ENCODE assay signal across 9 mouse cellular contexts in the genomic region with DNA sequence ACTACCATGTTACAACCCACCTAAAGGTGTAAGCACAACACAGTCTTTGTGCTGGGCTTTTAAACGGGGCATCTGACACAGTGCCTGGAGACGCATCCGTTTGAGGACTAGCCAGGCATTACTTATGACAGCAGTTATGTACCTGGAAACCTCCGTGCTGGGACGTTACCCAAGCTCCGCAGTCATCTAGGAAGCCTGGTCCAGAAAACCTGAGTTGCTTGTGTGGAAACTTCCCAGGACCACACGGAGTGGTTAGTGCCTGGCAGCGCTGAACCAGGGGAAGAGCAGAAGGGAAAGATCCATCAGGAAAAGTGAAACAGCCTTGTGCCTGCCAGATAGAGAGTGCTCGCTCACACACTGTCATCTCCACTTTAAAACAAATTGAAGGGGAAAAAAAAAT. TPM values are rescaled to one million over a fixed set of nuclear protein-coding genes. Genes with fewer than 3 reads are reported as not detected.
DNase-seq lines count a peak whose midpoint lies in the region; ATAC-seq and TF ChIP-seq lines count a peak whose summit lies in the region.
"Had no signal": no experiment of that assay in that cellular context is flagged by ENCODE, and none has a peak within 500 bp of the region (broad histone marks: within the 10 kb centered on the region; RNA-seq: fewer than 3 reads in every experiment).

No protein-coding gene starts in this region.

- H3K27me3 ChIP-seq in heart, embryonic 13.5 days (replicated peaks), result no peaks in the 10 kb centered on the region
- no peaks in the 10 kb centered on the region for H3K27me3 ChIP-seq in forebrain, embryonic 14.5 days (replicated peaks; ENCODE audit: control insufficient read depth, insufficient read depth, low read length)
- no peaks in the 10 kb centered on the region for H3K27me3 ChIP-seq in limb, embryonic 14.5 days (ENCODE audit: control insufficient read depth, insufficient read depth, low read length)

- no peaks in the 10 kb centered on the region for H3K36me3 ChIP-seq in heart, embryonic 13.5 days
- H3K36me3 ChIP-seq in forebrain, embryonic 14.5 days (ENCODE audit: control insufficient read depth, insufficient read depth, low read length), result no peaks in the 10 kb centered on the region
- H3K36me3 ChIP-seq in limb, embryonic 14.5 days (ENCODE audit: control insufficient read depth, insufficient read depth, low read length), result no peaks in the 10 kb centered on the region

- H3K4me3 ChIP-seq in heart, embryonic 13.5 days, result peak overlapping the region; percentile 43
- H3K4me3 ChIP-seq in forebrain, embryonic 14.5 days (ENCODE audit: low read depth, low read length), result no peak overlapping the region
- H3K4me3 ChIP-seq in limb, embryonic 14.5 days (replicated peaks; ENCODE audit: low read length), result peak overlapping the region; percentile 19

- TF ChIP-seq POLR2A in limb, embryonic 14.5 days (IDR thresholded peaks at IDR 0.05; ENCODE audit: borderline replicate concordance, extremely low read depth, insufficient read depth, insufficient read length), result no peak

- no peaks in the 10 kb centered on the region for H3K9me3 ChIP-seq in heart, embryonic 13.5 days
- H3K9me3 ChIP-seq in forebrain, embryonic 14.5 days (replicated peaks; ENCODE audit: control insufficient read depth, low read length), result no peaks in the 10 kb centered on the region
- H3K9me3 ChIP-seq in limb, embryonic 14.5 days (ENCODE audit: control insufficient read depth, low read length), result no peaks in the 10 kb centered on the region

- intact Hi-C loops in heart, postnatal 14 days (cut with DNase I), result no loop called here

- peak overlapping the region; percentile 66 for H3K9ac ChIP-seq in heart, embryonic 13.5 days
- H3K9ac ChIP-seq in forebrain, embryonic 14.5 days (ENCODE audit: low read length), result no peak overlapping the region
- peak overlapping the region; percentile 28 for H3K9ac ChIP-seq in limb, embryonic 14.5 days (ENCODE audit: low read depth, low read length, severe bottlenecking)

- WGBS in heart, embryonic 13.5 days, result 47% methylated on average over 9 of the region's 9 CpGs
- 51% methylated on average over 9 of the region's 9 CpGs for WGBS in forebrain, embryonic 14.5 days
- 5% methylated on average over 9 of the region's 9 CpGs for WGBS in limb, embryonic 14.5 days

- H3K4me1 ChIP-seq in heart, embryonic 13.5 days, result peaks cover 15% of the 10 kb centered on the region
- H3K4me1 ChIP-seq in forebrain, embryonic 14.5 days (ENCODE audit: control insufficient read depth, insufficient read depth, low read length), result peaks cover 14% of the 10 kb centered on the region
- peaks cover 21% of the 10 kb centered on the region for H3K4me1 ChIP-seq in limb, embryonic 14.5 days (ENCODE audit: control insufficient read depth, insufficient read depth, low read length)

- peak overlapping the region; percentile 45 for H3K27ac ChIP-seq in heart, embryonic 13.5 days (replicated peaks)
- H3K27ac ChIP-seq in forebrain, embryonic 14.5 days (ENCODE audit: low read depth, low read length), result no peak overlapping the region
- H3K27ac ChIP-seq in limb, embryonic 14.5 days (replicated peaks; ENCODE audit: low read depth, low read length), result peak overlapping the region; percentile 85

- peak overlapping the region; percentile 71 for H3K4me2 ChIP-seq in heart, embryonic 13.5 days
- H3K4me2 ChIP-seq in forebrain, embryonic 14.5 days (ENCODE audit: low read length), result no peak overlapping the region; the same call in 1 of the 2 replicates
- peak overlapping the region; percentile 42 for H3K4me2 ChIP-seq in limb, embryonic 14.5 days (replicated peaks; ENCODE audit: low read depth, low read length, severe bottlenecking)

- no peak for ATAC-seq in heart, embryonic 13.5 days (ENCODE audit: extremely low read depth, insufficient number of reproducible peaks, low FRiP score, low TSS enrichment)
- peak; percentile 54; the same call in 1 of the 2 replicates for ATAC-seq in forebrain, embryonic 14.5 days
- ATAC-seq in limb, embryonic 14.5 days (ENCODE audit: low FRiP score, low read depth), result peak; percentile 60

- no peak for DNase-seq in heart, postnatal 14 days
- peak; percentile 57 for DNase-seq in embryo, embryonic 11 days
- peak; percentile 32 for DNase-seq in forebrain, embryonic 14.5 days (ENCODE audit: low spot score)
- DNase-seq in limb, embryonic 14.5 days (ENCODE audit: low spot score), result no peak
- DNase-seq in MN1 (ENCODE audit: low spot score) (no peak), adipocyte (ENCODE audit: low spot score) (no peak)
- DNase-seq in layer of hippocampus, postnatal 25 days (ENCODE audit: extremely low spot score in 1 of 2, low spot score in 1 of 2), result no peak

RNA-seq across cellular contexts. Expression of a gene that starts 23.2 kb away (rescaled TPM):
- polyA plus RNA-seq in heart, embryonic 13.5 days (2015; fragmentation: Nextera tagmentation; extraction: Ambion mirVana), result 16.4 and 16.5 TPM in 2 replicates
- total RNA-seq in heart, postnatal 14 days (2021), result 1 to 10 TPM; 3.3 to 3.5 TPM
- 2.2 and 2.6 TPM in 2 replicates for polyA plus RNA-seq in forebrain, embryonic 14.5 days (2014; fragmentation: Nextera tagmentation; extraction: Ambion mirVana)
- 33.0 and 48.1 TPM in 2 replicates for polyA plus RNA-seq in limb, embryonic 14.5 days (2012; rRNA removed)
- 19.0 and 22.5 TPM in 2 replicates for polyA plus RNA-seq in limb, embryonic 14.5 days (2014; fragmentation: Nextera tagmentation; extraction: Ambion mirVana)
- total RNA-seq in layer of hippocampus, postnatal 25 days (2021), result 1 to 10 TPM in 1 of 2 experiments, under 1 TPM in 1; 0.86 to 1.1 TPM
- total RNA-seq: monocyte, adult 5-6 weeks had no signal

Comparison
In these comparisons a context has a peak if more than half of its experiments do, and no peak if none do; other contexts are left out.
1. DNase-seq: peak in embryo, embryonic 11 days (single experiment) and forebrain, embryonic 14.5 days (single experiment); none in heart, postnatal 14 days (0 of 2), limb, embryonic 14.5 days (single experiment), MN1 (single experiment), adipocyte (single experiment) and layer of hippocampus, postnatal 25 days (0 of 2).